In the genomic region with DNA sequence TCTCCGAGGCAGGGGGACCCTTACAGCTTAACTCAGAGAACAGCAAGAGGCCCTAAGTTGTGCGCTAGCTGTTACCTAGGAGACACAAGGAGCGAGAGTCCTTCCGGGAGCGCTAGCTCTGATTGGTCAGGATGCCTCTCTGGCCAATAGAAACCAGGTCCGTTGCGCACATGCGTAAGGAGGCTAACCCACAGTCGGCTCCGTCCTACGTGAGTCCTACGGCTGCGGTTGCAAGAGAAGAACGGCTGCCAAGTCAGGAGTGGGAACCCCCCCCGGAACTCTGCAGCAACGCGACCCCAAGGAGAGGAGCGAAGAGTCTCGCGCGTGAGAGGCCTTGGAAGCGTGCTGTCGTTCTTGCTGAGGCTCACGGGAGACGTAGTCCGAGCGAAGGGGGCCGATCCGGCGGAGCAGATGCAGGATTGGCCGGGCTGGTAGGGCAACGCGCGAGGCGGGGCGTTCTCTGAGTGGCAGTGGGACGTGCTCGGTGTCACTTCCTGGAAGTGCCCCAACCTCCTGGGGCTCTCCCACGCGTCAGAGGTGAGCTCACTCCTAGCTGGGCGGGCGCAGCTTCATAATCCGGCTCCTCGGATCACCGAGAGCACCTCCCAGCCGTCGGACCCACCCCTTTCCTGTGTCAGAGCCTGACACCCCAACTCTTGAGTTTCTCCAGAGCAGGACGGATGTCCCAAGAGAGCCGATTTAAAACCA, we compare ENCODE assay signal across 8 mouse cellular contexts. TPM values are rescaled to one million over a fixed set of nuclear protein-coding genes. Genes with fewer than 3 reads are reported as not detected.
DNase-seq lines count a peak whose midpoint lies in the region; ATAC-seq and TF ChIP-seq lines count a peak whose summit lies in the region.

Zfp446 (plus strand) TSS at position 167 of the 708 bp plus-strand sequence.

- no peaks in the 10 kb centered on the region for H3K9me3 ChIP-seq in hindbrain, postnatal 0 days (ENCODE audit: low read length)

- H3K4me2 ChIP-seq in hindbrain, postnatal 0 days (ENCODE audit: low read depth, low read length), result peak within 1 kb of the TSS; percentile 78

- ATAC-seq in common myeloid progenitor, adult 5-6 weeks (replicated peaks; ENCODE audit: low read depth, poor library complexity, severe bottlenecking), result peak; percentile 95
- ATAC-seq in hindbrain, postnatal 0 days, result peak; percentile 98
- peak; percentile 94 for ATAC-seq in megakaryocyte, adult 5-6 weeks (ENCODE audit: poor library complexity, severe bottlenecking)

- DNase-seq in ZHBTc4 (ENCODE audit: low read depth, low spot score), result peak; percentile 99
- peak; percentile 100 for DNase-seq in gastrocnemius, adult 2 months
- DNase-seq in hindbrain, postnatal 0 days (ENCODE audit: low spot score), result peak; percentile 99
- DNase-seq in left cerebral cortex, adult 2 months (ENCODE audit: extremely low spot score in 1 of 2, low spot score in 2 of 2), result peak; percentile 98 to 99
- DNase-seq in right cerebral cortex, adult 2 months (ENCODE audit: low spot score in 2 of 2), result peak; percentile 99 to 100
- peak; percentile 99 for DNase-seq in urinary bladder, postnatal 14 days (ENCODE audit: low spot score)

- H3K27me3 ChIP-seq in hindbrain, postnatal 0 days (ENCODE audit: insufficient read depth, low read length), result no peaks in the 10 kb centered on the region

- WGBS in hindbrain, postnatal 0 days, result under 1% methylated on average over 49 of the region's 49 CpGs

- H3K36me3 ChIP-seq in hindbrain, postnatal 0 days (ENCODE audit: insufficient read depth, low read length), result no peaks in the 10 kb centered on the region

- H3K4me3 ChIP-seq in gastrocnemius, adult 2 months, result peak within 1 kb of the TSS; percentile 87
- H3K4me3 ChIP-seq in hindbrain, postnatal 0 days (ENCODE audit: low read length), result peak within 1 kb of the TSS; percentile 59
- H3K4me3 ChIP-seq in left cerebral cortex, adult 2 months, result peak within 1 kb of the TSS; percentile 72

- intact Hi-C loops in gastrocnemius, adult 2 months (cut with DNase I), result loop anchor here (5.0 kb wide), 1 partner anchor 44 kb away; no protein-coding TSS in a partner anchor
- intact Hi-C loops in left cerebral cortex, adult 2 months (cut with DNase I), result loop anchor here (1.0 to 5.0 kb wide), 2 partner anchors 13 to 44 kb away; partner anchors contain the start of gene Zfp324

- H3K9ac ChIP-seq in hindbrain, postnatal 0 days (replicated peaks; ENCODE audit: low read length), result peak within 1 kb of the TSS; percentile 63

- H3K4me1 ChIP-seq in hindbrain, postnatal 0 days (ENCODE audit: insufficient read depth, low read length), result no peaks in the 10 kb centered on the region

- no peak for TF ChIP-seq CTCF in gastrocnemius, adult 2 months (IDR thresholded peaks at IDR 0.05)
- TF ChIP-seq CTCF in hindbrain, postnatal 0 days (IDR thresholded peaks at IDR 0.05; ENCODE audit: low read depth), result no peak
- TF ChIP-seq CTCF in left cerebral cortex, adult 2 months (IDR thresholded peaks at IDR 0.05), result no peak

- H3K27ac ChIP-seq in gastrocnemius, adult 2 months, result peak within 1 kb of the TSS; percentile 98
- H3K27ac ChIP-seq in hindbrain, postnatal 0 days, result peak within 1 kb of the TSS; percentile 94
- peak within 1 kb of the TSS; percentile 90 for H3K27ac ChIP-seq in left cerebral cortex, adult 2 months

RNA-seq across cellular contexts. Expression of gene Zfp446, which starts in this region (rescaled TPM):
- total RNA-seq in common myeloid progenitor, adult 5-6 weeks (2017), result 3.7 and 3.8 TPM in 2 replicates
- total RNA-seq in gastrocnemius, adult 2 months (2021), result 1 to 10 TPM; 2.7 TPM
- total RNA-seq in hindbrain, postnatal 0 days (2014; rRNA removed), result 8.9 and 10.9 TPM in 2 replicates
- polyA plus RNA-seq in hindbrain, postnatal 0 days (2015; fragmentation: Nextera tagmentation; extraction: Ambion mirVana), result 7.6 and 7.9 TPM in 2 replicates
- 1 to 10 TPM; 7.9 to 9.0 TPM for total RNA-seq in left cerebral cortex, adult 2 months (2021)
- total RNA-seq in megakaryocyte, adult 5-6 weeks (2015), result 1.7 and 1.8 TPM in 2 replicates
- 0.92 and 2.2 TPM in 2 replicates for total RNA-seq in megakaryocyte, adult 5-6 weeks (2017)

Comparison
In these comparisons a context has a peak if more than half of its experiments do, and no peak if none do; other contexts are left out.
1. Peak in every context shown above with its lines: DNase-seq, ATAC-seq, H3K4me3 ChIP-seq and H3K27ac ChIP-seq.